Mouse (Mus musculus): ENCODE results near the gene Grip1. TPM values are rescaled to one million over a fixed set of nuclear protein-coding genes. Genes with fewer than 3 reads are reported as not detected.

Gene Grip1
- total and polyA plus RNA-seq, 3 experiments = 0.31 to 0.45 (median 0.42) TPM

DNA sequence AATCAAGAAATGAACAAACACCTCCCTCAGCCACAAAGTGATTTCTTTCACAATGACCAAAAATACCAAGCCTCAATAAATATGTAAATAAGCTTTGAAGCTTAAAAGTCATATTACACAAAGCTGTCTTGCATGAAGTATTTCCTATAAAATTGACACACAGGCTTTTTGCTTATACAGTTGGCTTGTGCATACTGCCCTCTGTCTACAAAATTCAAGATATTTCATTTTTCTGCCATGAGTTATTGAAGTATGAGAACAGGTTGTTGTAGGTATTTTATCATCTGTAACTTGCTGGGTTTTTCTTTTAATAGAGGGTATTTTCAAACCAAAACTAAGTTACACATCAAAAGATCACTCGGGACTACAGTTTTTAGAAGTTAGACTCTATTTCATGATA is 326.0 kb downstream of the Grip1 start:
- H3K4me3 ChIP-seq = no peak overlapping the region
- no peaks in the 10 kb centered on the region for H3K36me3 ChIP-seq (ENCODE audit: control insufficient read depth, insufficient read depth, low read length)
- 77% methylated on average over 1 of the region's 1 CpGs for whole genome bisulfite sequencing
- no peaks in the 10 kb centered on the region for H3K27me3 ChIP-seq (ENCODE audit: control insufficient read depth, insufficient read depth, low read length)
- no peak for DNase-seq
- H3K9ac ChIP-seq (ENCODE audit: low read depth, low read length) = no peak overlapping the region
- no peaks in the 10 kb centered on the region for H3K79me2 ChIP-seq (replicated peaks; ENCODE audit: control insufficient read depth, insufficient read depth, low read length)
- H3K4me1 ChIP-seq (ENCODE audit: control insufficient read depth, insufficient read depth, low read length) = no peaks in the 10 kb centered on the region
- intact Hi-C loops (cut with DNase I) = loop anchor here (5.0 kb wide), 1 partner anchor 132 kb away; no protein-coding TSS in a partner anchor
- no peak overlapping the region for H3K27ac ChIP-seq
- TF ChIP-seq POLR2A (IDR thresholded peaks at IDR 0.05; ENCODE audit: insufficient read depth, low read depth, low read length) (no peak), EP300 (IDR thresholded peaks at IDR 0.05; ENCODE audit: insufficient read depth, low read depth, low read length) (no peak), CTCF (IDR thresholded peaks at IDR 0.05) (0 out of 2 replicates have a peak, but pooled peaks have one; percentile 15)

DNA sequence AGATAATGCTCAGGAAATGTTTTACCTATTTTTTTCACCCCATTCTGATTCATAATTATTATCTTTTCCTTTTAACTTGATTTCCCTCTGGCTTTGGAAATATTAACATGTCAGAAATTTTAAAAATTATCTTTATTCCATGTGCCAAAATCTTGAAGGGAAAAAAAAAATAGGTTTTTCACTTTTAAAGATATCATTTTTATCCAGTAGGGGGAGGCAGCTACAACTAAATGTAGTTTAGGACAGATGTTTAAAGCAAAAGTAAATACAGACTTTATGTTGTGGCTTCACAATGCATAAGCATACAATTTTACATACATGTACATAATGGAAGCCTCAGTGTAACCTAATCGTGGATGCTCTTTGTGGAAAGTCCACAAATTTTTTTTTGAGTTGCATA is 336.9 kb downstream of the Grip1 start:
- TF ChIP-seq CTCF (IDR thresholded peaks at IDR 0.05) (peak; percentile 46), POLR2A (IDR thresholded peaks at IDR 0.05; ENCODE audit: insufficient read depth, low read depth, low read length) (no peak)
- Histone ChIP-seq H3K27ac (no peak overlapping the region), H3K27me3 (ENCODE audit: control insufficient read depth, insufficient read depth, low read length) (no peaks in the 10 kb centered on the region), H3K4me3 (no peak overlapping the region), H3K4me1 (ENCODE audit: control insufficient read depth, insufficient read depth, low read length) (no peaks in the 10 kb centered on the region), H3K36me3 (ENCODE audit: control insufficient read depth, insufficient read depth, low read length) (no peaks in the 10 kb centered on the region), H3K79me2 (replicated peaks; ENCODE audit: control insufficient read depth, insufficient read depth, low read length) (no peaks in the 10 kb centered on the region), H3K9ac (ENCODE audit: low read depth, low read length) (no peak overlapping the region)
- WGBS = 60% methylated on average over 1 of the region's 1 CpGs
- no peak for DNase-seq
- intact Hi-C loops (cut with DNase I) = no loop called here

DNA sequence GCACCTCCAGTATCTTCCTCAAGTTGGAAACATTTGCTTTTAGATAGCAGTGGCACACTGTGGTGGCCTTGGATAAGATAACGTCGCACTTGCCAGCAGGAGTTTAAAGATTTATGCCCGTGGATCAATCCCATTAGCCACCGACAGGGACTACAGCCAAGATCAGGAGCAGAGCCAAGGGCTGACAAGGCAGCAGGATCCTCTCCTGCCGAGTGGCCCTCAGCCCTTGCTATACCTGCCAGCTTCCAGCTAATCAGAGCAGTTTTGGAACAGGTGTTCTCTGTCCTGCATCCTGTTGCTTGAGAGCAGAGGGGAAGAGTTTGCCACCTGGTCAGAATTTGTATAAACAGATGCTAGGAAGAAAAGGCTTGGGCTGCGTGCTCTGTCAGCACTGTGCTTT is 348.8 kb downstream of the Grip1 start:
- Histone ChIP-seq H3K9ac (ENCODE audit: low read depth, low read length) (no peak overlapping the region), H3K79me2 (replicated peaks; ENCODE audit: control insufficient read depth, insufficient read depth, low read length) (no peaks in the 10 kb centered on the region), H3K27me3 (ENCODE audit: control insufficient read depth, insufficient read depth, low read length) (no peaks in the 10 kb centered on the region), H3K4me3 (no peak overlapping the region), H3K27ac (no peak overlapping the region), H3K4me1 (ENCODE audit: control insufficient read depth, insufficient read depth, low read length) (no peaks in the 10 kb centered on the region), H3K36me3 (ENCODE audit: control insufficient read depth, insufficient read depth, low read length) (no peaks in the 10 kb centered on the region)
- no peak for DNase-seq
- WGBS = 28% methylated on average over 6 of the region's 6 CpGs
- TF ChIP-seq POLR2A (IDR thresholded peaks at IDR 0.05; ENCODE audit: insufficient read depth, low read depth, low read length) = no peak
- no peak for TF ChIP-seq EP300 (IDR thresholded peaks at IDR 0.05; ENCODE audit: insufficient read depth, low read depth, low read length)
- no peak for TF ChIP-seq CTCF (IDR thresholded peaks at IDR 0.05)
- intact Hi-C loops (cut with DNase I) = loop anchor here (2.0 kb wide), 1 partner anchor 322 kb away; no protein-coding TSS in a partner anchor

DNA sequence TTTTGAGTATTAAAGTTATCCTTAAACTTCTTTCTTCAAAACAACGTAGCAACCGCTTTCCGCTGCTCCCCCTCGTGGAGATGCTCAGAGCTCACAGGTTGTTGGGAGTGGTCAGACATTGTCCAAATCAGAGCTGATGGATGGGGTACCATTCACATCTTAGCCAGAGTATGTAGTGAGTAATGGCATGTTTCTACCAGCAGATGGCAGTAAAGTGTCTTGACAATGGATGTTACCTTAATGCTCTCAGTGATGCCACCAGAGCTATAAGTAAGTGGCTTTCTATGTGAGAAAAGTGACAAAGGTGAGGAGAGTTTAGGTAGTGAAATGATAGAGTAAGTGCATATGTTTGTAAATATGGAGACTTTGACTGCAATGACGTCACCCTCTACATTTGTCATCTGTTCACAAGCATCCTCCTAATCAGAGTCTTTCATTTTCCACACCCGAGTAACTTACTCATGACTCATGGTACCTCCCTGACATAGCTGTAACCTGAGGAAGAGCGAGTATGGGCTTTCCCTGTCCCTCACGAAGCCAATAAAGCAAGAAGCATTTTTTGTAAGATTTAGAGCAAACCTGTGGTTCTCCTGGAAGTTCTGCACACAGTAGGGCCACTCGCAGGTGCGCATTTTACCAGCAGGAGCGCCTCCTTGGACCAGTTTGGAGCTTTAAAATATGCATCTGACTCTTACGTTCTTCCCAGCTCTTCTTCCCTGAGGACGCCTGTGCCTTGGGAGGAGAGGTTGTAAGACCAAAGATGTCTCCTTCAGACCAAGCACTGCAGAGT is 350.2 kb downstream of the Grip1 start:
- Histone ChIP-seq H3K79me2 (replicated peaks; ENCODE audit: control insufficient read depth, insufficient read depth, low read length) (no peaks in the 10 kb centered on the region), H3K27me3 (ENCODE audit: control insufficient read depth, insufficient read depth, low read length) (no peaks in the 10 kb centered on the region), H3K9ac (ENCODE audit: low read depth, low read length) (no peak overlapping the region), H3K4me1 (ENCODE audit: control insufficient read depth, insufficient read depth, low read length) (no peaks in the 10 kb centered on the region), H3K36me3 (ENCODE audit: control insufficient read depth, insufficient read depth, low read length) (no peaks in the 10 kb centered on the region), H3K27ac (no peak overlapping the region), H3K4me3 (no peak overlapping the region)
- no peak for DNase-seq
- intact Hi-C loops (cut with DNase I) = loop anchor here (2.0 kb wide), 1 partner anchor 321 kb away; no protein-coding TSS in a partner anchor
- TF ChIP-seq CTCF (IDR thresholded peaks at IDR 0.05) (peak; percentile 83), EP300 (IDR thresholded peaks at IDR 0.05; ENCODE audit: insufficient read depth, low read depth, low read length) (no peak)
- WGBS = 46% methylated on average over 13 of the region's 13 CpGs

DNA sequence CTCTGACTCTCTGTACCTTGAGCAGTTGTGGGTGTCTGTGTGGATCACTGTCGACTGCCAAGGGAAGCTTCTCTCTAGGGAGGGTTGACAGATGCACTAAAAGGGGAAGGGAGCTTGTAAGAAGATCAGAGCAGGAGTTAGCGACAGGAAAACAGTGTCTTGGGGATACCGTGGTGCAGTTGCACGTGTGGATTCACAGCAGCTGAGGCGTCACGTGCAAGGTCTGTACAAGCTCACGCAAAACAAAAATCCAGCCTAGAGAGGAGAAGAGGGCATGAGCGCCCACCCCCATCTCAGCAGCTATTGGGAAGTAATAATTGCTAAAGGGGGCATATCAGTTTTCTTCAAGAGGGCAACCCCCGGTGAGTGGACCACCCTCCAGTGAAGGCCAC is 350.8 kb downstream of the Grip1 start:
- 78% methylated on average over 9 of the region's 9 CpGs for WGBS
- intact Hi-C loops (cut with DNase I) = no loop called here
- no peak overlapping the region for H3K4me3 ChIP-seq
- no peak for TF ChIP-seq POLR2A (IDR thresholded peaks at IDR 0.05; ENCODE audit: insufficient read depth, low read depth, low read length)
- TF ChIP-seq CTCF (IDR thresholded peaks at IDR 0.05) = no peak
- no peak for TF ChIP-seq EP300 (IDR thresholded peaks at IDR 0.05; ENCODE audit: insufficient read depth, low read depth, low read length)
- H3K36me3 ChIP-seq (ENCODE audit: control insufficient read depth, insufficient read depth, low read length) = no peaks in the 10 kb centered on the region
- H3K27me3 ChIP-seq (ENCODE audit: control insufficient read depth, insufficient read depth, low read length) = no peaks in the 10 kb centered on the region
- H3K27ac ChIP-seq = no peak overlapping the region
- no peaks in the 10 kb centered on the region for H3K4me1 ChIP-seq (ENCODE audit: control insufficient read depth, insufficient read depth, low read length)
- no peak for DNase-seq
- no peak overlapping the region for H3K9ac ChIP-seq (ENCODE audit: low read depth, low read length)
- no peaks in the 10 kb centered on the region for H3K79me2 ChIP-seq (replicated peaks; ENCODE audit: control insufficient read depth, insufficient read depth, low read length)

DNA sequence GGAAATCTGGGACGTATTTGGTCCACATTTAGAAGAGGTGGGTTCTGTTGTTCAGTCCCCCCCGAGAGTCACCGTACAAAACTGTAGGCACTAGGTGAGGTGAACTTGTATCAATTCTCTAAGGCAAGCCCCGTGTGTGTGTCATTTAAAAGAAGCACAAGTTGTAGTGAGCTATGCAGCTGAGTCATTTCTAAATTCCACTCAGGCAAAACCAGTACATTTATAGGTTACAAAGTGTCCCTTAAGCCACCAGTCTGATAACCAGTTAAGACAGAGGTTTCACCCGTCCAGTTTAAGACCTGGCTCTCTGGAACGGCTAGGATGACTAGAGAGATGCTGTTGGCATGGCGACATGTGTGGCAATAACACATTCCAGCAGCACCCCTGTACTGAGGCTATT is 351.5 kb downstream of the Grip1 start:
- DNase-seq = no peak
- H3K27me3 ChIP-seq (ENCODE audit: control insufficient read depth, insufficient read depth, low read length) = no peaks in the 10 kb centered on the region
- H3K79me2 ChIP-seq (replicated peaks; ENCODE audit: control insufficient read depth, insufficient read depth, low read length) = no peaks in the 10 kb centered on the region
- TF ChIP-seq POLR2A (IDR thresholded peaks at IDR 0.05; ENCODE audit: insufficient read depth, low read depth, low read length) (no peak), EP300 (IDR thresholded peaks at IDR 0.05; ENCODE audit: insufficient read depth, low read depth, low read length) (no peak), CTCF (IDR thresholded peaks at IDR 0.05) (no peak)
- WGBS = 72% methylated on average over 7 of the region's 7 CpGs
- intact Hi-C loops (cut with DNase I) = no loop called here
- no peaks in the 10 kb centered on the region for H3K4me1 ChIP-seq (ENCODE audit: control insufficient read depth, insufficient read depth, low read length)
- H3K9ac ChIP-seq (ENCODE audit: low read depth, low read length) = no peak overlapping the region
- H3K36me3 ChIP-seq (ENCODE audit: control insufficient read depth, insufficient read depth, low read length) = no peaks in the 10 kb centered on the region
- H3K27ac ChIP-seq = no peak overlapping the region
- H3K4me3 ChIP-seq = no peak overlapping the region
